Mouse (Mus musculus): ENCODE results near the gene Dach1.

Dach1 gene

DNA sequence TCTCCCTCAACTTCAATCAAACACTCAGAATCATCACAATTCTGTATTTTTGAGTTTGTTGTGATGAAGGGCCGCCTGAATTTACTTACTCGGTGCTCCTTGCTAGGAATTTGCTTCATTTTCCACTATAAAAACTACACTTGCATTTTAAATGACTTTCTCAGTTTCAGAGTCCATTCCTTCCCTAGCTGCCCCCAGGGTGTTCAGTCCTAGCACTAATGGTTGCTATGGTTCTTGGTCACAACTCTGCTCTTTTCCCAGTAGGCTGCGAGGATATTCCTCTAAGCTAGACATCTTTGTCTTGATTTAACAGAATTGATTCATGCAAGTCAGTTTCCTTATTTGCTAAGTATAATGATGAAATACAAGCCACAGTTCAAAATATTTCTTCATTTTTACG, 319.1 kb downstream of the Dach1 start:
- DNase-seq (ENCODE audit: low spot score in 2 of 2): no peak

DNA sequence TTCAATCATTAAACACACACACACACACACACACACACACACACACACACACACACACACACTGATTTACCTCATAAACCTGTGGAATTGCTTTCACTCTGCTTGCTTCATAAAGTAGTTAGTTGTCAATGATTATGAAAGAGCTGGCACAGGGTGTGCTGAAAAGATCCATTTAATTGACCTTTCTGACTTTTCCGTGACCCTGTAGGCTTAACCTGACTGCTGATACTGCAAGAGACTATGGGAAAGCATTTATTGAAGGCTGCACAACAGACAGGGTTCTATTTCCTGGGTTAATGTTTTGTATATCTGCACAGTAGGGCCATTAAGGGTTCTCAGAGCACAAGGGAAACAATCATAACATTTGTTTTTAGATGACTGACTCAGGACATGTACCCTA, 321.9 kb downstream of the Dach1 start:
- DNase-seq (ENCODE audit: low spot score in 2 of 2): no peak

DNA sequence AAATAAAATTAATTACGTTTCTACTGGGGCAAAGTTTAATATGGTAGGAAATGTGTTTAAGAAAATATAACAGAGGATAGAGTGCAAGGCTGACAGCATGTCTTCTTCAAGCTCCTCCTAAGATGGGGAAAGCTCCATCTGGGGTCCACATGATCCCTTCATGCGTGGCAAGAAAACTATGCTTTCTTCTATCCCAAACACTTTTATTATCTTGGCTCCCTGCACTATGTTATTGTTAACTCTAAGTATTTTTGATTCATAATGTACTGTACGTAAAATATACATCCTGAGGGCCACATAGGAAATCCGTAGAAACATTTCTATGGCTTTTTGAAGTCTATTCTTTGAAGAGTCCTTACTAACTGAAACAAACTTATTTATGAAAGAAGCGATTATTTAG, 330.3 kb downstream of the Dach1 start:
- DNase-seq (ENCODE audit: low spot score in 2 of 2): no peak

DNA sequence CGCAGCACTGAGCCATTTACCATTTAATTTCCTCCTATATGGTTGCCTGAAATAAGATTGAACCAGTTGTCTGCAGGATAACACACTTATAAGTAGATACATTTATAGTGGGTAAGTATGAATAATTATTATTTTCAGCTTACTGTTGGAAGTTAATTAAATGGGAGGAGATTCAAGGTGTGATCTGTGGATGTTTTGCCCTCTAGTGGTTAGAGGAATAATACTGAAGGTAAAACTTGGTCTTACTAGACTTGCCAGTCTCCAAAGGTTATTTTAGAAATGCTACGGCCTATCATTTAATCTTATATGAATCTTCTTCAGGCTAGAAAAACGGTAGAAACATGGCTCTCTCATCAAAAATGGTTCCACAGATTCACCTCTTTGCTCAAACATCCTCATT, 339.7 kb downstream of the Dach1 start:
- DNase-seq (ENCODE audit: low spot score in 2 of 2): no peak

DNA sequence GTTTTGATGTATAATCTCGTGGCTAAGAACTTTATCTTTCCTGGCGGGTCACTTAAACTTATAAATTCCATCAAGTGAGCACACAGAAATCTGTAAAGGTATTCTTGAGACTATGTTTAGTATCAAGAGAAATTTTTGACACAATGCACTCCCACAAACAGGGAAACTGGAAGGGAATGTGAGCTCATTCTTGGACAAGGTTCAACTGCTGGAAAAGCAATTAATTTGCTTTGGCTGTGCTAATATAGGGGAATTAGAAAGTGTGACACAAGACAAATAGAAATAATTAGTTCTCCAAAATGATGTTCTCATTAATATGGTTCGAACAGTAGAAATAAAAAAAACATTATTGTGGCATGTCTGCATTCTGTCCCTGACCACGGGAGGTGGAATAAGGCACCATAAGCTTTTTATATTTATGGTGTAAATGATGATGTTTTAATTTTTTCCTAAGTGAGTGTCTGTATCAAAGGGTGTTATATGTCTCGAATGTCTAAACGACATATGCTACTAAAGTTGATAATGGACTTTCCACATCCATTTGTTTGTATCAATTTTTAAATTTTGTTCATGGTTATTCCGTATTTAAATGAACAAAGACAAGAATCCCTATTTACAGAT, 354.9 kb downstream of the Dach1 start:
- DNase-seq (ENCODE audit: low spot score in 2 of 2): no peak

DNA sequence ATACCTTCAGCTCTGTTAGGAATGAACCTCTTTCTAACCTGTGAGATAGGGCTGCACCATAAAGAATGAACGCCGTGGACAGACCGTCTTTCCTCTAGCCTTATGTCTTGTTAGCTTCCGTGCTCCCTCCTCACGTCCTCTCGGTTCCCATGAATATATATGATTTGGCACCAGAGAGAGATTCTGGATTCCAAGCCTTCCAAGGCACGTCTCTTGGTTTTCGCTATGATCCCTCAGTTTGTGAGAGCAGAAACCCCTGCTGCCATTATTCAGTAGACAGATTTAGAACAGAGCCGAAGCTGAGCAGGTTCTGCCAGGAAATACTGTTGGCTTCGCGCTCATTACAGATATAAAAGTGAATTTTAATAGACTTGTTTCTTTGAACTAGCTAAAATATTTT, 356.0 kb downstream of the Dach1 start:
- no peak for DNase-seq (ENCODE audit: low spot score in 2 of 2)

DNA sequence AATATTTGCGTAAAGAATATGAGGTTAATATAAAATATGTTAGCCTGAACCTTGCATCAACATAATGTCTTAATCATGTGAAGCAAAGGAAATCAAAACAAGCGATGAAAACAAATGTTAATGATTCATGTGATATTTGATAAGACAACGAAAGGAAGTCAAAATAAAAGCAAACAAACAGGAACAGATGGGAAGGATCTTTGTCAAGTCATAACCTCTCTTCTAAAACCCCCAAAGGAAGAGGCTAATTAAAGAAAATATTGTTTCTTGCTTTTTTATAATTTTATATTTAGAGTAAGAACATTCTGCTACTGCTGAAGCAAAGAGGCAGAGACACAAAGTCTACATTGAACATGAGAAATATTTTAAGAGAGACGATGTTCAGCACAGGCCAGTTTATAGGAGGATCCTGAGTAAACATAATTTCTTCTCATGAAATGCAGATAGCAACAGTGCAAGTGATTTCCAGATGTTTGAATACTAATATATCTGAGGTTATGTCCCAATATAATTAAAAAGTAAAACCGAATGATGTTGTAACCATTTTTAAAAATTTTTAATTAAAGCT, 374.1 kb downstream of the Dach1 start:
- DNase-seq (ENCODE audit: low spot score in 2 of 2): no peak

DNA sequence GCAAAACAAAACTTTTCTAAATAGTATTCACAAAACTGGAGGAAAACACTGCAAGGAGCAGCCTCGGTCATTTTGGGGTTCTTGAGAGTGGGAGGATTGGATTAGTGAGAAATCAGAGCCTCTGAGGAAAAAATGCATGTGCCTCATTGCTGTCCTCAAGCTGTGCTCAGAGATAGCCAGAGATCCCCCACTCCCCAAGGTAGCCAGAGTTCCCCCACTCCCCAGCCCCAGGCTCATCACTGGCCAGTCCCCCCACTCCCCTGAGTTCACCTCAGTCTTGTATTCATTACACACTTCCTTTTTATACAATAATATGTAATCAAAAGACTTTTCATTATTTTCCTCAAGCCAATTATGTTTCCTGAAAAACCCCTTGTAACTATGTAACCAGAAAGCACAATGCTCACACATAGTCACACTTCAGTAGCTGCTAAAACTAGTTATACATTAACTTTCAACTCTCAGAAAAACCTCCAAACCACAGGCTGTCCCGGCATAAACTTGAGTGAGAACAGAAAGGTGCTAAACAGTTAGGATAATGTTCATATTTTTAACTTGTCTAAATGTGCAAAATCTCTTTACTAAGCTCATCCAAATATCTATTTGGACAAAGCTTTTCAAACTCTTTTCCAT, 395.3 kb downstream of the Dach1 start:
- no peak for DNase-seq (ENCODE audit: low spot score in 2 of 2)

DNA sequence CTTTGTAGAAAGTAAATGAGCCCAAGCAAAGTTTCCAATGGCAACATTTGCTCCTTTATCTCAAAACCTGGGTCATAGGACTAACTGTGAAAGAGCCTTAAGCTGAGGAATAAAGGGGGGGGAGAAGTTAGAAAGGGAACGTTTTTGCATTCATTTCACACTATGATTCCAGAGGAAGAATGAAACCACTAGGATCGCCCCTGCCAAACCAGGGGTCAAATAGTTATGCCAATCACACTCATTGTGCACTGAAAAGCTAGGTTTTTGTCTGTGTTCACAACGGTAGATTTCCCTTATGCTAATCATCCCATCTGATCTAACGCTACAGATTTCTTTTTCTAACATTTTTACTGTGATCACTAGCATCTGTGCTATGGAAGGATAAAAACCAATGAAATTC, 415.2 kb downstream of the Dach1 start:
- DNase-seq (ENCODE audit: low spot score in 2 of 2): no peak

DNA sequence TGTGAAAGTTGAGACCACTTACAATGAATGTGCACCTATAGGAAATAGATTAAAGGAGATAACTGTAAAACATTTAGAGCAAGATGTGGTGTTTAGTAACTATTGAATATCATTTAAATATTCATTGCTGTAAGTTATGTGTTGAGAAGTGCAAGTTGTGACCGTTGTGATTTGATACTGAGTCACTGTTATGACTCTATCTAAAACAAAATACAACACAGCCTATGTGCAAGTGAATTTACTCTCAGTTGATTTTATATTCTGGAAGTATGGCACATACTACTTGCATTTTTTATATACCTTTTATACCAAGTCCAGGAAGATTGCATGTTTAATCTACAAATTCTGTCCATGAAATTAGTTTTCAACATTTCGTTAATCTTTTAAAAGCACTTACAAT, 415.6 kb downstream of the Dach1 start:
- no peak for DNase-seq (ENCODE audit: low spot score in 2 of 2)

DNA sequence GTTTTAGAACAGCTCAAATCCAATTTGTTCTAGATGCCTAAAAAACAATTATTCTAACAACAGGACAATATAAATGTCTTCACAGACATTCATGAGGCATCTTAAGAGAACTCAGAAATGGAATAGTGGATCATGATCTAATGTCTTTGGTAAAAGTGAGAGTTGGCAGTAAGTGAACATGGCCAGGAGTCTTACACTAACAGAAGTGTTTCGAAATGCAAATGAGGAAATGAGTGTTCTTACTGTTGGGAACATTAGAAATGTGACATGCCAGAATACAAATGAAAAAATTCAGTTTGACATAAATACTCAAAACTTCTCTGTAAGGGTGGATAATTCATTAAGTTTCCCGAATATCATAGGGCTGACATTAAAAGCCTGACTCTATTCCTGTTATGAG, 426.3 kb downstream of the Dach1 start:
- no peak for DNase-seq (ENCODE audit: low spot score in 2 of 2)

DNA sequence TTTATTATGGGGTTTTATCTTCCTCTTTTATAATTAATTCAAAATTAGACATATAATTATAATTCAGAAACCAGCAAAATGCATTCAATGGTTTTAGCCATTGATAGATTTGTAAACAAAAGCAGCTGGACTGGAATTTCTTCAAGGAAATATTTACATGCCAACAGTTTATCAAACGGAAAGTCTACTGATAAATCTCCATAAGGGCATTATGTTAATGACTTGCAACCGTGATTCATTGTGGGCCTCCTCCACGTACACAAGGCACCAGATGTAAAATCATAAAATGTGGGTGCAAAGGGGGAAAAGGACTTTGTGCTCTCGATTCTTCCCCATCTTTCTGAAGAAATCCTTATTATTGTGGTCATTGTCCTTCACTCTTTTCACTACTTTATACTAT, 426.8 kb downstream of the Dach1 start:
- DNase-seq (ENCODE audit: low spot score in 2 of 2): no peak
